Mouse (Mus musculus) lung, embryonic 16.5 days (tissue): ENCODE data around the gene Oxnad1. TPM values are rescaled to one million over a fixed set of nuclear protein-coding genes. Genes with fewer than 3 reads are reported as not detected.
A peak's percentile ranks its signal among the peaks of the same experiment; 100 is the strongest.

ENCODE experiments used
- ATAC-seq: fragments of 200-750 bp; cut with Nextera tagmentation; 2 replicates; pipeline ENCODE4 v1.8.0; 2017; ENCODE audit warnings: low read depth, mild to moderate bottlenecking, moderate library complexity
- H3K27ac ChIP-seq: fragments of 300-500 bp; sonication (generic); 2 replicates; pipeline ENCODE4 v1.5.1; 2014; ENCODE audit warnings: mild to moderate bottlenecking, control low read depth, low read length
- H3K27me3 ChIP-seq: fragments of 300-500 bp; sonication (generic); 2 replicates; pipeline ENCODE4 v1.6.1; 2014; ENCODE audit warnings: low read depth, low read length, mixed read lengths; ENCODE audit not compliant: control insufficient read depth, insufficient read depth
- H3K36me3 ChIP-seq: fragments of 300-500 bp; sonication (generic); 2 replicates; pipeline ENCODE4 v1.6.1; 2014; ENCODE audit warnings: low read length; ENCODE audit not compliant: control insufficient read depth, insufficient read depth
- H3K4me1 ChIP-seq: fragments of 300-500 bp; sonication (generic); replicated peaks from 2 replicates; pipeline ENCODE4 v1.6.1; 2014; ENCODE audit warnings: low read length, mixed read lengths; ENCODE audit not compliant: control insufficient read depth, insufficient read depth
- H3K4me2 ChIP-seq: fragments of 300-500 bp; sonication (generic); 2 replicates; pipeline ENCODE4 v1.6.1; 2014; ENCODE audit warnings: low read depth, low read length, control low read depth
- H3K4me3 ChIP-seq: fragments of 300-500 bp; sonication (generic); 2 replicates; pipeline ENCODE4 v1.5.1; 2014; ENCODE audit warnings: mild to moderate bottlenecking, low read length, control low read depth
- H3K9ac ChIP-seq: fragments of 300-500 bp; sonication (generic); 2 replicates; pipeline ENCODE4 v1.6.1; 2014; ENCODE audit warnings: low read length, control low read depth
- H3K9me3 ChIP-seq: fragments of 300-500 bp; sonication (generic); 2 replicates; pipeline ENCODE4 v1.6.1; 2016; ENCODE audit warnings: low read length; ENCODE audit not compliant: control insufficient read depth
- WGBS: fragments of 180-500 bp; shearing (Covaris S2); extraction: QIAGEN DNeasy Blood & Tissue Kit; methylation state at CpG from one replicate; pipeline ENCODE4 v1.1.7; 2014; 5-methylcytosine and 5-hydroxymethylcytosine counted together
- polyA plus RNA-seq: library from polyadenylated mRNA; unstranded; fragments of >200 nt; fragmentation: Nextera tagmentation; extraction: Ambion mirVana; gene quantifications from 2 replicates; pipeline ENCODE4 v1.2.1, GENCODE M21; 2015

The Oxnad1 gene
- polyA plus RNA-seq, 1 experiment from 2014 or later = 18.6 TPM

DNA sequence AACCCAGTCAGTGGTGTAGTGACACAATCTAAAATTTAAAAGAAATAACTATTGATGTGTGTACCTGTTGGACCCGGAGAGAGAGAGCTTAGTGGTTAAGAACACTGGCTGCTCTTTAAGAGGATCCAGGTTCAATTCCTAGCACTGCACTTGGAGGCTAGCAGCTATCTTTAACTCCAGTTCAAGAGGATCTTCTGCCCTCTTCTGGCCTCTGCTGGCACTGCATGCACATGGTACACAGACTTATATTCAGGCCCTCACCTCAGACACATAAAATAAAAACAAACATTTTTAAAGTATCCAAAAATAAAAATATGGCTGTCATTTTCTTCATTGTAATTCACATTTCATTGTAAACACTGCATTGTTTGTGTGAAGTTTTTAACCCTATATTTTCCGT, 28.5 kb upstream of the Oxnad1 start:
- Histone ChIP-seq H3K4me3 (no peak overlapping the region), H3K27me3 (no peaks in the 10 kb centered on the region), H3K4me1 (no peaks in the 10 kb centered on the region), H3K9me3 (no peaks in the 10 kb centered on the region), H3K9ac (no peak overlapping the region), H3K27ac (no peak overlapping the region), H3K36me3 (no peaks in the 10 kb centered on the region), H3K4me2 (no peak overlapping the region)
- ATAC-seq = no peak
- WGBS = 95% methylated on average over 2 of the region's 2 CpGs

DNA sequence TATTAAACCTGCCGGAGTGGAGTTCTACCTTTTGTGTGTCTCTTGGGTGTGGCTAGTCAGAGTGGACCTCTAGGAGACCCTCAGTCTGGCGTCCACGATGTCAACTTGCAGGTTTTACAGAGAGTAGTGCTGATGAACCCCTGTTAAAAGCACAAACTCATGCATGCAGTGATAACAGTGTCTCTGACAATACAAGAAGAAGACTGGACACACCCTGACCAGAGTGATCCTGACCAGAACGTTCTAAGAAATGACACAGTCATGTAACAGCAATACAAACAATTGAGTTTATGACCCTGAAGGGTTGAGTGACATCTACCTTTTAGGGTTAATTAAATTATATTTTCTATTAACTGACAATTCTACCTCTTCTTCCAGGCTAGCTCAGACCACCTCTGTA, 27.5 kb upstream of the Oxnad1 start:
- ATAC-seq = no peak
- Histone ChIP-seq H3K27me3 (no peaks in the 10 kb centered on the region), H3K9ac (no peak overlapping the region), H3K4me1 (no peaks in the 10 kb centered on the region), H3K9me3 (no peaks in the 10 kb centered on the region), H3K36me3 (no peaks in the 10 kb centered on the region), H3K27ac (no peak overlapping the region), H3K4me3 (no peak overlapping the region), H3K4me2 (no peak overlapping the region)
- 77% methylated on average over 4 of the region's 4 CpGs for WGBS

DNA sequence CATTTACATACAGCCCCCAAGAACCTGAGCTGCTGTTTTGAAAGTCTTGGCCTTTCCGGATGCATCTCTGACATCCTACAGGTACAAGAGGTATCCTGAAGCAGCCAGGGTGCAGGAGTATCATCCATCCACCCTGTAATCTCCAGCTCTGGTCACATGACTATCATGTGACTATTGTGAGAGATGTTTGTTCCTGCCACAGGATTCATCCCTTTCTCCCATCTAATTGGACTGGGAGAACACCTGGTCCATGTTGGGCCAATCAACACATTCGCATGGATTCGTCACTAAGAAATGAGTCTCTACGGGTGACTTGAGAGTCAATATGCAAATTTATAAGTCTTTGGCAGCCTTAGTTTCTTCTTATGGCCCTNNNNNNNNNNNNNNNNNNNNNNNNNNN, 23.8 kb upstream of the Oxnad1 start:
- WGBS = 87% methylated on average over 4 of the region's 4 CpGs
- ATAC-seq = no peak
- Histone ChIP-seq H3K4me3 (no peak overlapping the region), H3K4me1 (no peaks in the 10 kb centered on the region), H3K9ac (no peak overlapping the region), H3K27me3 (no peaks in the 10 kb centered on the region), H3K9me3 (peaks cover 5% of the 10 kb centered on the region; the same call in 1 of the 2 replicates), H3K27ac (no peak overlapping the region), H3K4me2 (no peak overlapping the region), H3K36me3 (no peaks in the 10 kb centered on the region)

DNA sequence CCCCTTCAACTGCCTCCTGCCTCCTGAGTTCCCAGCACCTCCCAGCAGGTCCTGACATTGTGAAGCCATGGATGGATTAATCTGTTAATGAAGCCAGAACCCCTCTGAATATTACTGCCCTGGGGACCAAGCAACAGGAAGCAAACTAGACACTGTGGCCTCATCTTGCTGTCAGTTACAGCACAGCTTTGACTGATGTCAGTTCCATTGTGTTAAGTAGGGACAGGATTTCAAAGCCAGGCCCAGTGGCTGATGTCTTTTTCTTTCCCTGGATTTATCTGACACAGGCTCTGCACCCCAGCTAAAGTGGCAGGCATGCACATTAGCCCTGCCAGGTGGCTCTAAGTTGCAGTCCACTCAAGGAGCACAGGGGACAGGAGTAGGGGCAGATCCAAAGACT, 12.4 kb upstream of the Oxnad1 start:
- Histone ChIP-seq H3K4me2 (no peak overlapping the region), H3K27me3 (no peaks in the 10 kb centered on the region)

DNA sequence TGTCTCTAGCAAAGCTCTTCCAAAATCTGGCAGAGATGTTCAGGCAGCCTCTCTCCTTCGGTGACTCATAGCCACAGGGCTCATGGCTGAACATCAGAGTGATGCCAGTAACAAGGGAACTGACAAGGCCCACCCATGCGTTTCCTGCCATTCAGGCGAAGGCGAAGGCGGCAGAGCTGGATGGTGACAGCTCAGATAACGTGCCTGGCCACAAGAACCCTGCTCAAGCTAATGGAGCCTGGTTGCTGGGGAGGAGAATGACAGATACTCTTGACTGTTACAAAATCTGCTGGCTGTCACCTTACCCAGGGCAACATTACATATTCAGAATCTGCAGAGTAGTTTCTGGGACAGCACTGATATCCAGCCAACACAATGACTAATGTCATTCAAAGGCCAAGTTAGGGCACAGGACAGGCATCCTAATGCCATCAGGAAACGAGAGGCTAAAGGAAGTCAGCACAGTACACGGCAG, 11.9 kb upstream of the Oxnad1 start:
- Histone ChIP-seq H3K27me3 (no peaks in the 10 kb centered on the region), H3K9me3 (no peaks in the 10 kb centered on the region), H3K4me3 (no peak overlapping the region), H3K4me2 (no peak overlapping the region), H3K27ac (no peak overlapping the region), H3K36me3 (no peaks in the 10 kb centered on the region; the same call in 1 of the 2 replicates), H3K9ac (no peak overlapping the region), H3K4me1 (peaks cover 4% of the 10 kb centered on the region; the same call in 1 of the 2 replicates)
- ATAC-seq = peak; percentile 60
- 36% methylated on average over 8 of the region's 8 CpGs for WGBS

More for the DNA sequence above, 12.4 kb upstream of the Oxnad1 start:
- peaks cover 4% of the 10 kb centered on the region; the same call in 1 of the 2 replicates for H3K4me1 ChIP-seq
- H3K27ac ChIP-seq = peak overlapping the region; percentile 28; the same call in 1 of the 2 replicates
- H3K9me3 ChIP-seq = no peaks in the 10 kb centered on the region
- no peak overlapping the region for H3K9ac ChIP-seq
- ATAC-seq = no peak
- no peaks in the 10 kb centered on the region for H3K36me3 ChIP-seq
- no peak overlapping the region for H3K4me3 ChIP-seq

DNA sequence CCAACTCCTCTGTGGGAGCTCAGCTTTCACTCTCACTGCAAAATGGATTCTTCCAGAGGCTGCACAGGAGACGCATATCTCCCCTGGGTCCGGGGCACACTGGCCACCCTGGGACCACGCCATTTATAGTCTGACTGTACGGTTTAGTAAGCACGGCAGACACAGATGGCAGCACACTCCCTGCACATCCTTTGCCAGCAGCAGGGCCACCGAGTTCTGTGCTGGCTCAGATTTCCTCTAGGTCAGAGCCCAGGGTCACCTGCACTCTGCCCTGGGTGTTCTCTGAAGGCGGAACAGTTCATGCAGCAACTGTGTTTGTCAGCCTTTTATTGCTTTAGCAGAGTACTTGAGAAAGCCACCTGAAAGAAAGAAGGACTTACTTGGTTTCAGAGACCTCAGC, 11.3 kb upstream of the Oxnad1 start:
- Histone ChIP-seq H3K9me3 (no peaks in the 10 kb centered on the region), H3K27me3 (no peaks in the 10 kb centered on the region), H3K27ac (no peak overlapping the region), H3K4me2 (no peak overlapping the region), H3K9ac (no peak overlapping the region), H3K4me3 (no peak overlapping the region), H3K4me1 (peaks cover 4% of the 10 kb centered on the region; the same call in 1 of the 2 replicates), H3K36me3 (no peaks in the 10 kb centered on the region; the same call in 1 of the 2 replicates)
- no peak for ATAC-seq
- 59% methylated on average over 7 of the region's 7 CpGs for WGBS

DNA sequence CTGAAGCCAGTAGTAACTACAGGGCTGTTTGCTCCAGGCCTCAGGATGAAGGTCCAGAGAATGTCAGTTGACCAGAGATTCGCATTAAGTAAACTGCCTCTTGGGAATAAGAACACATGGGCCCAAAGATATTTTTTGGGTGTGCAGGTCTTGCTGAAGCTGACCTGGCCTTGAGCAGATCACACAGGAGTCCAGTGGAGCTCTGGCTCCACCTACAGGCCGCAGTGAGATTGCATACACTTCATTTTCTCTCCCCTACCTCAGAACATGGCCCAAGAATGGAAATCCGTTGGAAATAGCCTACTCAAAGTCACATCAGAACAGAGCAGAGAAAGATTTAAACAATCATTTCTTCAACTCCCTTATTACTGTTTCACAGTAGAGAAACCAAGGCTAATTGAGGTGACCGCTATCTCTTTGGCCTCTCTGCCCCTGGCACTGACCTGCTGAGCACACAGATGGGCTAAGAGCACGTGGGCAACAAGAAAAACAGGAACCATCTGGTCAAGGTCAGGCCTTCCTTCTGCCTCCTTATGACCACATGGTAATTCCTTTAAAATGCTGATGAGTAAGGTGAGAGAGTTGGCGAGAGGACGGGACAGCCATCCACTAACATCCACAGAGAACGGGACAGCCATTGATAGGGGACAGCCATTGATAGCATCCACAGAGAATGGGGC, 8.1 kb upstream of the Oxnad1 start:
- Histone ChIP-seq H3K4me2 (no peak overlapping the region), H3K27ac (no peak overlapping the region), H3K4me3 (no peak overlapping the region), H3K9me3 (no peaks in the 10 kb centered on the region), H3K36me3 (peaks cover 10% of the 10 kb centered on the region), H3K4me1 (peaks cover 4% of the 10 kb centered on the region; the same call in 1 of the 2 replicates), H3K9ac (no peak overlapping the region), H3K27me3 (no peaks in the 10 kb centered on the region)
- ATAC-seq = no peak; the same call in 1 of the 2 replicates
- 49% methylated on average over 8 of the region's 8 CpGs for WGBS

DNA sequence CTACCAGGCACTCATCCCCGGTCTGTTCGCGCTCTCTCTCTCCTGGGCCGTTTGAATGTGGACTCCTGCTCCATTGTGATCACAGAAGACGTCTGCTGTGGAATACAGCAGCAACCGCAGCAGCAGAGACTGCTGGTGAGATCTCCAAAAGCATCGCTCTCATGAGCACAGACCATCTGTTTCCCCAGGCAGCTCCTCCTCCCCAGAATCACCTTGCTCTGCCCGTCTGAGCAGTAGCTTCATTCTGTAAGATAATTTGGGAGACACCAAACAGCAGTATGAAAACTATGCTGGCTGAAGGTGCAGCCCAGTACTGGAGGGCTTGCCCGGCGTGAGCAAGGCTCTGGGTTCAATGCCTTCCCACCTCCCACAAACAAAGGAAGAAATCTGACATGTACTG, 4.1 kb upstream of the Oxnad1 start:
- Histone ChIP-seq H3K36me3 (peaks cover 20% of the 10 kb centered on the region), H3K27me3 (no peaks in the 10 kb centered on the region), H3K9me3 (no peaks in the 10 kb centered on the region), H3K4me1 (0 out of 2 replicates have a peak, but pooled peaks cover 3% of the 10 kb centered on the region), H3K4me2 (no peak overlapping the region), H3K27ac (no peak overlapping the region), H3K9ac (no peak overlapping the region), H3K4me3 (no peak overlapping the region)
- 83% methylated on average over 10 of the region's 10 CpGs for WGBS
- no peak for ATAC-seq

DNA sequence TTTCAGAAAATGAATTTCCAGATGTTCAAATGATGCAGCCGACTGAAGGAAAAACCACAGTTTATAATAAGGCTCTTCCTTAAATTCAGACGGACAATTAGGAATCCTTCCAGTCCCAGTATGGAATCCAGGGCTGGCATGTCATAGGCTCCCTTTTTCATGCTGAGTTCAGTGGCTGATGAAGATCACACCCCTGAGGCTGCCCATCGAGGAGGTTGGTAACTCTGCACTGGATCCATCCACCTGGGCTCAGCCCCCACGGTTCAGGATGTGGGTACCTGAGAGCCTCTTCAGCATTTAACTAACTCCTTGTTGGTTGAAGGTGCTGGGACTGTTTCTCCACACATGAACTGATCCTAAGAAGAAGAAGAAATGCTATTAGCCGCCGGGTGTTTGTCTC, 2.3 kb upstream of the Oxnad1 start:
- WGBS = 85% methylated on average over 6 of the region's 6 CpGs
- Histone ChIP-seq H3K9ac (no peak overlapping the region), H3K27ac (no peak overlapping the region), H3K36me3 (peaks cover 20% of the 10 kb centered on the region), H3K4me1 (0 out of 2 replicates have a peak, but pooled peaks cover 3% of the 10 kb centered on the region), H3K4me2 (no peak overlapping the region), H3K27me3 (no peaks in the 10 kb centered on the region), H3K4me3 (no peak overlapping the region), H3K9me3 (no peaks in the 10 kb centered on the region)
- no peak for ATAC-seq
